Mouse (Mus musculus): ENCODE measurements at regions not wholly inside any gene's neighbourhood (a gene's known extent, or its start where the extent isn't known, plus 50 kb on each side); places are given as distances from the start of the nearest gene placed in this dataset.

DNA sequence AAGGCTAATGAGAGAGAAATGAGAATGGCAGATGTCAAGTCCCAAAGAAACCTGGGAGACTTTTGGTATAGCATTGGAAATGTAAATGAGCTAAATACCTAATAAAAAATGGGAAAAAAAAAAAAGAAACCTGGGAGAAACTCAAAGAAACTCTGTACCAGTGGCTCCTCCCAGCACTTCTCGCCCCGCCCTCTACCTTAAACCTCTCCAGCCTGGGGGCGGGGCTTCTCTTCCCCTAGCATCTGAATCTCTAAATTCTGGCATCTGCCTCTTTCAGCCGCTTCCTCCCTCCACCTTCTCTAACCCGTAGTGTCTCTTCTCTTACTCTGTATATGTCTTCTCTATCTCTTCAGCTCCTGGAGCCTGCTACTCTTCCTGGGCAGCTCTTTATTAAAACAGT is 53.2 kb downstream of the Gpr6 start:
- no peak for DNase-seq

DNA sequence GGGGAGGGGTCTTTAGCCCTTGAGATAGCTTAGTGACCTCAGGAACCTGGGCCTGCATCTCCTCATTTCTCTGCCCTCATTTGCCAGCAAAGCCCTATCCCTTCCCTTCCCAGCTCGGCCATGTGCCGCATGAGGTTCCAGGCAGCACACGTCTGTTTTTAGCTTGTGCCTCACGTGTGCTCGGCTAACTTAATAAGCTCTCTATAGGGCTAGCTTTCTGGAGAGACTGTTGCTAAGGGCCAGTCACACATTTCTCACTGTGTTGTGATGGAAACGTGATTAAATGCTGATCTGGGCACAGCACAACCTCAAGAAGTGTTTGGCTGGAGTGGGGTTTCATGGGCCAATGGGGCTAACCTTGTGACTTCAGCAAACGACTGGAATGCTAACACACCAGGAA is 55.5 kb downstream of the Gpr6 start:
- no peak for DNase-seq

- peak; percentile 72 for DNase-seq
These were observed 56.4 kb downstream of the Gpr6 start for GRCm38 (mm10) chr10:41015654-41016053.

DNA sequence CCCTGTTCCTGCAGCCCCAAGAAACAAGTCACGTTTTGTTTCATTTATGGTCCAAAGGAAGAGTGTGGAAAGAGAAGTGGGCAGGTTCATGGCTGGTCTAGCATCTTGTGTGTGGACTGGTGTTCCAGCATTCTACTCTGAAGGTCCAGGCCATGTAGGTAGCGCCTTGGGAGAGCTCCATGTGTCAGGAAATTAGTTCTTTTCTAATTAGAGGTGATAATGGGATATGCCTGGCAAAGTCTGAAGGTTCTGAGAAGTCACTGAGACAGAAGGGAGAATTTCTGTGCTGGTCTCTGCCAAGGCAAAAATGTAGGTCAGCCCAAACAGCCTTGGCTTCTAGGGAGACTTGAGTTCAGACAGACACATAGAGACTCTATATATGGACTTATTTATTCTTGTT is 61.5 kb downstream of the Gpr6 start:
- DNase-seq, result no peak

- no peak for DNase-seq
These were observed 64.2 kb downstream of the Gpr6 start for GRCm38 (mm10) chr10:41007866-41008265.

DNA sequence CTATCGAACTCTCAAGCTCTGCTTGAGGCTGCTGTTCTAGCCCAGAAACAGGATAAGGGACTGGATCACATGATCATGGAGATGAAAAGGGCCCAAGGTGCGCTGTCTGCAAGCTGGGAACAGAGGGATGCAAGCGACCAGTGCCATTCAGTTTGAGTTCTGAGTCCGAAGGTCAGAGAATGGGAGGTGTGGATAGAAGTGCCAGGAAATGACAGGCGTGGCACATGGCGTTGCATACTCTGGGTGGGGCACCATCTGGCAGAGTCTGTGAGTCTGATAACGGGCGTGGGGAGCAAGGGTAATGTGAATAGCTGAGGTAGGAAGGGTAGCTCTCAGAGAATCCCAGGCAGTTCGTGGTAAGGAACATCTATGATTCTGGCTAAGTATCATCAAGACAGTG is 65.5 kb downstream of the Gpr6 start:
- no peak for DNase-seq

DNA sequence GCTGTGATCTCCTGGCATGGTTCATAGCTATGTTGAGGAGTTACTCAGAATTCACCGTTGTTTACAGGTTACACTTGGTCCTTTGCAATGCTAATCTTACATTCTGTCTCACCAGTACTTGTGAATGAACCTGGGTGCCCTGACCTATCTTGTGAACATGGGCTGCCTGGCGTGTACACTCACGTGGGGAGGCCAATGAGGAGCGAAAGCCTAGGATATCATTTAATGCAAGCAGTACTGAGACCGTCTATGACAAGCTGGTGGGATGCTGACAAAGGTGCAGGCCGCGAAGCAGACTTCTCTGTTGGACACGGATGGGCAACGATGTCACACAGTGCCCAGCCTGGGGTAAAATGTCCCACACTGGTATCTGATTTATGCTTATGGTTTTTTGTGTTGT is 66.3 kb downstream of the Gpr6 start:
- no peak for DNase-seq

GRCm38 (mm10) chr10:41004753-41005152 is 67.3 kb downstream of the Gpr6 start:
- no peak for DNase-seq

DNA sequence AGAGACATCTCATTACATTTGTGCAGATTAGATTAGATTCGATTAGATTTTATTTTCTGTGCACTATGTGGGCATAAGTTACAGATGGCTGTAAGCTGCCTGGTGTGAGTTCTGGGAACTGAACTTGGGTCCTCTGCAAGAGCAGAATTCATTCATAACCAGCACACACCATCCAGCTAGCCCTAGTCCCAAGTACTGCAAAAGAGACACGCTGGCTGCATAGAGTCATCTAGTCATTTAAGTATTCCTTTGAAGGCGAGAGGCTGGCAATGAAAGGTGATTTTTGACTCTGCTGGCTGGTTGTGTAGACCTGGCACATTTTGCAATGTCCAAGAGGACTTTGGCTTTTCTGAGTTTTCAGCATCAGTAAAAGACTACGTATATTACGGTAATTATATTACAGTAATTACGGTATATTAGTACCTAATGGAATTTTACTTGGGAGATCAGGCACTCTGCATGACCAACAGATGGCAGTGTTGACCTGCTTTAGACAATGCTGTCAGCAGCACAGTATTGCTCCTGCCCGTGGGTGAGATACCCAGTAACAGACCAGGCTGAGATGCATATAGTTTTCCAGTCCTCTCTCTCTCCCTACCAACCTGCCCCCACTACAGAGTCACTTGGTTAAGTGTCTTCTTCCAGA is 67.9 kb downstream of the Gpr6 start:
- DNase-seq, result peak; percentile 74

DNA sequence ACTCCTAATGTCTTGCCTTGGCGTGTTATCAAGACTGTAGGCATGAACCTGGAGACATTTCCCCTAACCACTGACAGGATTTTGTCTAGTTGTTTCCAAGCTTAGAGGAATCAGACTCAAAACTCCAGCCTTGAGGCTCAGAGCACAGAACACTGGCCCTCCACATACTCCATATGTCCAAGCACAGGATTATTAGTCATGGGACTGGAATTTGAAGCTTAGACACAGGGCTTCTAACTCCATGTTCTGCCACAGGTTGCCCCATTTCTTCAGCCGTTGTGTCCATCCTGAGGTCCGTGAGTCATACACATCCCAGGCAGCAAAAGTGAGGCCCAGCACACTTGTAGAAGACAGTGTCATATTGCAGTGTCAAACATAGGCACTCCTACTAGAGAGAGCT is 68.9 kb downstream of the Gpr6 start:
- no peak for DNase-seq

DNA sequence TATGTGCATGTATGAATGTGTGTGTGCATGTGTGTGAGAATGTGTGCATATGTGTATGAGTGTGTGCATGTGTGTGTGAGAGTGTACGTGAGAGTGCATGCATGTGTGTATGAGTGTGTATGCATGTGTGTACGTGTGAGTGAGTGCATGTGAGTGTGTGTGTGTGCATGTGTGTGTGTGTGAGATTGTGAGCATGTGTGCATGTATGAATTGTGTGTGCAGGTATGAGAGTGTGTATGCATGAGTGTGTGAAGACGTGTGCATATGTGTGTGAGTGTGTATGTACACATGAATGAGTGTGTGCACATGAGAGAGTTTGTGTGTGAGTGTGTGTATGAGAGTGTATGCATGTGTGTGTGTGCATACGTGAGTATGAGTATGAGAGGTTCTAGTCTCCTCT is 71.1 kb downstream of the Gpr6 start:
- no peak for DNase-seq

- DNase-seq, result no peak
These were observed 72.6 kb downstream of the Gpr6 start for GRCm38 (mm10) chr10:40999486-40999885.

- DNase-seq, result no peak
These were observed 73.3 kb downstream of the Gpr6 start for GRCm38 (mm10) chr10:40998799-40999198.

GRCm38 (mm10) chr10:40998330-40998729 is 73.8 kb downstream of the Gpr6 start:
- DNase-seq, result peak; percentile 31

- DNase-seq, result no peak
These were observed 74.5 kb downstream of the Gpr6 start for GRCm38 (mm10) chr10:40997606-40998005.
